Mouse (Mus musculus) hindbrain, embryonic 11.5 days (tissue): ENCODE measurements around the gene Scamp2. TPM values are rescaled to one million over a fixed set of nuclear protein-coding genes. Genes with fewer than 3 reads are reported as not detected.
A peak's percentile ranks its signal among the peaks of the same experiment; 100 is the strongest.

Experiments used
- ATAC-seq: fragments of 200-750 bp; cut with Nextera tagmentation; 2 replicates; pipeline ENCODE4 v1.8.0; 2017; ENCODE audit warnings: mild to moderate bottlenecking, moderate TSS enrichment, moderate library complexity; ENCODE audit not compliant: low FRiP score
- DNase-seq: peaks from one replicate; pipeline ENCODE4 v3.0.0-alpha.2; 2015; ENCODE audit warnings: low spot score
- H3K27ac ChIP-seq: fragments of 300-500 bp; sonication (generic); 2 replicates; pipeline ENCODE4 v1.5.1; 2014; ENCODE audit warnings: mild to moderate bottlenecking, low read depth, low read length
- H3K27me3 ChIP-seq: fragments of 300-500 bp; sonication (generic); 2 replicates; pipeline ENCODE4 v1.6.1; 2014; ENCODE audit warnings: mild to moderate bottlenecking, low read length, moderate library complexity, mixed read lengths; ENCODE audit not compliant: control insufficient read depth, insufficient read depth
- H3K36me3 ChIP-seq: fragments of 300-500 bp; sonication (generic); 2 replicates; pipeline ENCODE4 v1.6.1; 2014; ENCODE audit warnings: mild to moderate bottlenecking, low read length, moderate library complexity, mixed read lengths; ENCODE audit not compliant: control insufficient read depth, insufficient read depth
- H3K4me1 ChIP-seq: fragments of 300-500 bp; sonication (generic); replicated peaks from 2 replicates; pipeline ENCODE4 v1.6.1; 2014; ENCODE audit warnings: low read length, mixed read lengths; ENCODE audit not compliant: control insufficient read depth, insufficient read depth
- H3K4me2 ChIP-seq: fragments of 300-500 bp; sonication (generic); replicated peaks from 2 replicates; pipeline ENCODE4 v1.6.1; 2014; ENCODE audit warnings: mild to moderate bottlenecking, low read depth, low read length
- H3K4me3 ChIP-seq: fragments of 300-500 bp; sonication (generic); 2 replicates; pipeline ENCODE4 v1.5.1; 2014; ENCODE audit warnings: low read depth, low read length
- H3K9ac ChIP-seq: fragments of 300-500 bp; sonication (generic); 2 replicates; pipeline ENCODE4 v1.6.1; 2014; ENCODE audit warnings: low read depth, low read length
- H3K9me3 ChIP-seq: fragments of 300-500 bp; sonication (generic); 2 replicates; pipeline ENCODE4 v1.6.1; 2016; ENCODE audit warnings: low read length; ENCODE audit not compliant: control insufficient read depth
- WGBS: fragments of 180-500 bp; shearing (Covaris S2); extraction: QIAGEN DNeasy Blood & Tissue Kit; methylation state at CpG from one replicate; pipeline ENCODE4 v1.1.7; 2014; 5-methylcytosine and 5-hydroxymethylcytosine counted together
- polyA plus RNA-seq: library from polyadenylated mRNA; unstranded; fragments of >200 nt; fragmentation: Nextera tagmentation; extraction: Ambion mirVana; gene quantifications from 2 replicates; pipeline ENCODE4 v1.2.1, GENCODE M21; 2014

Scamp2 gene
- polyA plus RNA-seq: 57.6 and 57.8 TPM in 2 replicates

DNA sequence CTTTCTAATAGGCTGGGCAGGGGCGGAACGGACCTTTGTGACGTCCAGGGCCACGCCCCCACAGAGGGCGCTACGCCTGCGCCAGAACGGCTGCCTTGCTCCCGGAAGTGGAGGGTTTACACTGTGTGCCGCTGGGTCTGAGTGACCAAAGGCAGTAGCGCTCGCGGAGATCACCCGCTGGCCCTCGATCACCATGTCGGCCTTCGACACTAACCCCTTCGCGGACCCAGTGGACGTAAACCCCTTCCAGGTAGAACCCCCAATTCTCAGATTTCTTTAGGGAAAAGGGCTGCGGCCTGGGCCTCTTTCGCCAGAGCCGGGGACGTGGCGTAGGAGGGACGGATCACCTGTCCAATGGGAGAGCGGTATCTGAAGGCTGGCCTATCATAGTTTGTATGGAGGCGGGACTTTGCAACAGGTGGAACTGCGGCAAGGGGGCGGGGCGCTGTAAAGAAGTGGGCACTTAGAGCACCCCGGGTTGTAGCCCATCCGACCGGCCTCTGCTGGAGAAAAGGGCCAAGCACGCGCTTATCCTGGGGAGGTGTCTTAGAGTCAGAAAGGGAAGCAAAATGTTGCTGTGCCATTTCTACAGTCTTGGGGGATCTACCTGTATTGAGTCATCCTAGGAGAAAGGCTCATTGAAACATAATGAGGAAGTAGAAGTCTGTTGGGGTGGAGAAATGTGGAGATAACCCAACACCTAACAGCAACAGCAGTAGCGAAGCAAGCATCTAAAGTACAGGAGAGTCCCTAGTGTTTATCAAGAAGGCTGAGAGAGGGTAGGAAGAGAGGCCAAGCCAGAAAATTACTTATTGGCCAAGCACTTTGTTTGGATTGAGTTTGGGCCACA lies at the start of gene Scamp2:
Gene Scamp2 (plus strand): TSS at position 83 of the 850 bp plus-strand sequence.
- ATAC-seq: peak; percentile 100
- Histone ChIP-seq H3K27ac (peak within 1 kb of the TSS; percentile 72), H3K4me2 (peak within 1 kb of the TSS; percentile 65), H3K9me3 (no peaks in the 10 kb centered on the region), H3K9ac (peak within 1 kb of the TSS; percentile 68), H3K4me3 (peak within 1 kb of the TSS; percentile 70), H3K27me3 (no peaks in the 10 kb centered on the region), H3K36me3 (no peaks in the 10 kb centered on the region), H3K4me1 (peaks cover 5% of the 10 kb centered on the region; the same call in 1 of the 2 replicates)
- peak; percentile 95 for DNase-seq
- 1% methylated on average over 35 of the region's 37 CpGs for WGBS

DNA sequence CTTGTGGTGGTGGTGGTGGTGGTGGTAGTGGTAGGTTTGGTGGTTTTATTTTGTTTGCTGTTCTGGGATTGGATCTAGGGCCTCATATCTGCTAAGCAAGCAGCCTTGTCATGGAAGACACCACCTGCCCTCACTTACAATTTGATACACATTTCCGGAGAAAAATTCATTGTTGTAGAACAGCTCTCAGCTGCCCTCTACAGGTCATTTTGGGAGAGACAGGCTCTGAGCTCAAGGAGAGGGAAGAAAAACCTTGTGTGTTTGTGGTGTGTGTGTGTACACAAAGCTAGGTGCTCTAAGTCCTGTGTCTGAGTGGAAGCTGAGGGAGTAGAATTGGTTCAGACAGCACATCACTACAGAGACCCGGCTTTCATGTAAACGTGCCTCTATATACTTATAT lies 43.6 kb upstream of the Scamp2 start:
- no peaks in the 10 kb centered on the region for H3K9me3 ChIP-seq
- H3K4me1 ChIP-seq: no peaks in the 10 kb centered on the region
- no peaks in the 10 kb centered on the region for H3K36me3 ChIP-seq
- ATAC-seq (no peak), DNase-seq (peak; percentile 90)
- no peak overlapping the region for H3K9ac ChIP-seq
- H3K27ac ChIP-seq: no peak overlapping the region
- WGBS: 9% methylated on average over 3 of the region's 3 CpGs
- H3K27me3 ChIP-seq: no peaks in the 10 kb centered on the region
- no peak overlapping the region for H3K4me3 ChIP-seq
- no peak overlapping the region for H3K4me2 ChIP-seq

DNA sequence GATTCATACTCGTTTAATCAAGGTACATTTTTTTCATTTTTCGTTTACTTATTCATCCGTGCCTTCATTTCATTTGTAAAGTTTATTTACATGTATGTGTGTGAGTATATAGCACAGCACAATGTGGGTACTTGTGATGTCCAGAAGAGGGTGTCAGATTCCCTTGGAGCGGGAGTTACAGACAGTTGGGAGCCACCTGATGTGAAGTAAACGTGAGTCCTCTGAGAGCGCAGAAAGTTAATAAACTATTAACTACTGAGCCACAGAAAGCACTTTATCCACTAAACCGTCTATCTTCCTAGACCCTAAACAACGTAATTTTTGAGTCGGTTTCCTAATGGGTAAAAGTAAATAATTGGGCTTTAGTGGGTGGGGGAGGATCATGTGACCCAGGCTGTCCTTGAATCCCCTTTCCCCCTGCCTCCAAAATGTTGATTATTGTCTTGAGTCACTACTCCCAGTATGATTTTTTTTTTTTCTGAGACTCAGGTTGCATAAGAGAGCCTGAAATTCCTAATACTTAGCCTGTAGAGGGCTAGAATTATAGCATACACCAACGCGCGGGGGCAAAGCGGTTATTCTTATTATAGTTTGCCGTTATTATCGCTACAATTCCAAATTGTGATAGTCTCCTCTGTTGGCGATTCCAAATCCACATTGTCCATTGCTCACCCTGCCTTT lies 40.2 kb upstream of the Scamp2 start:
- 23% methylated on average over 16 of the region's 16 CpGs for WGBS
- H3K27ac ChIP-seq: no peak overlapping the region
- no peak; the same call in 1 of the 2 replicates for ATAC-seq

DNA sequence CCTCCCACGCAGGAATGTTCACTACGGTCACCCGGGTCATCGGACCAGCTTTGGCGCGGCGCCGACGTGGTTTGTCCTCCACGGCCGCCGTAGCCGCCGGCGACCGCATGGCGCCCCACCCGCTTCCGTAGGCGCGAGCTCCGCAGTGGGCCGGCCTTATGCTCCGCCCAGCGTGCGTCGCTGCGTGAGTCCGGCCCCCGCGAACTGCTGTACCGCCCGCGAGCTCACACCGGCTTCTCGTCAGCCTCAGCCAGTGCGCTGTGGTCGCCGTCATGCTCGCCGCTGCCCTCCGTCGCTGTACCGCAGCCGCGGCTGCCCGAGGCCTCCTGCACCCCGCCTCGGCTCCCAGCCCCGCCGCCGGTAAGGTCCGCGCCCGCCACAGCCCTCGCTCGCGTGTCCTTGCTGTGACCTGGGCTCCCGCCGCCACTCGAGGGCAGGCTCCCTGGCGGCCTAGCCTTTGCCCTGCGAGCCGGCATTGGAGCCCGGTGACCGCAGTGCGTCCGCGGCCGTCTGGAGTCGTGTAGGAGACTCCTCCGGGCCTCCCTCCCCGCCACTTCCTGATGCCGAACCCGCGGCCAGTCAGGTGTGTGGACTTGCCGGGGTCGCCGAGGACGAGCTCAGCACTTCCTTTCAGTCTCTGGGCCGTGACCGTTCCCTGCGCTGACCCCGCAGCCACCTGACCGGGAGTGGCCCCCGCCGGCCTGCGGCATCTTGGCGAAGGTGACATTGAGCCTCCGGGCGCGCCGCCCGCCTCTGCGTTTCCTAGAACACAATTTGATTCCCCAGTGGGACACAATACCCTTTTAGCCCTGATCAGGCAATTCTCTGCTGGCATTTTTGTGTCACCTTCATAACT lies 39.5 kb upstream of the Scamp2 start, which contains the start of gene Cox5a:
Gene Cox5a (plus strand): TSS at position 219 of the 856 bp plus-strand sequence.
- Histone ChIP-seq H3K9ac (peak within 1 kb of the TSS; percentile 97), H3K4me1 (no peaks in the 10 kb centered on the region), H3K27ac (peak within 1 kb of the TSS; percentile 88), H3K4me2 (peak within 1 kb of the TSS; percentile 78), H3K36me3 (no peaks in the 10 kb centered on the region), H3K9me3 (no peaks in the 10 kb centered on the region), H3K4me3 (peak within 1 kb of the TSS; percentile 96), H3K27me3 (no peaks in the 10 kb centered on the region)
- DNase-seq (peak; percentile 93), ATAC-seq (peak; percentile 95)
- WGBS: under 1% methylated on average over 88 of the region's 95 CpGs

More for the DNA sequence above, 40.2 kb upstream of the Scamp2 start:
- H3K9me3 ChIP-seq: no peaks in the 10 kb centered on the region
- no peak for DNase-seq
- peak overlapping the region; percentile 97 for H3K9ac ChIP-seq
- peak overlapping the region; percentile 78 for H3K4me2 ChIP-seq
- H3K4me3 ChIP-seq: peak overlapping the region; percentile 96
- no peaks in the 10 kb centered on the region for H3K4me1 ChIP-seq
- no peaks in the 10 kb centered on the region for H3K27me3 ChIP-seq
- no peaks in the 10 kb centered on the region for H3K36me3 ChIP-seq

DNA sequence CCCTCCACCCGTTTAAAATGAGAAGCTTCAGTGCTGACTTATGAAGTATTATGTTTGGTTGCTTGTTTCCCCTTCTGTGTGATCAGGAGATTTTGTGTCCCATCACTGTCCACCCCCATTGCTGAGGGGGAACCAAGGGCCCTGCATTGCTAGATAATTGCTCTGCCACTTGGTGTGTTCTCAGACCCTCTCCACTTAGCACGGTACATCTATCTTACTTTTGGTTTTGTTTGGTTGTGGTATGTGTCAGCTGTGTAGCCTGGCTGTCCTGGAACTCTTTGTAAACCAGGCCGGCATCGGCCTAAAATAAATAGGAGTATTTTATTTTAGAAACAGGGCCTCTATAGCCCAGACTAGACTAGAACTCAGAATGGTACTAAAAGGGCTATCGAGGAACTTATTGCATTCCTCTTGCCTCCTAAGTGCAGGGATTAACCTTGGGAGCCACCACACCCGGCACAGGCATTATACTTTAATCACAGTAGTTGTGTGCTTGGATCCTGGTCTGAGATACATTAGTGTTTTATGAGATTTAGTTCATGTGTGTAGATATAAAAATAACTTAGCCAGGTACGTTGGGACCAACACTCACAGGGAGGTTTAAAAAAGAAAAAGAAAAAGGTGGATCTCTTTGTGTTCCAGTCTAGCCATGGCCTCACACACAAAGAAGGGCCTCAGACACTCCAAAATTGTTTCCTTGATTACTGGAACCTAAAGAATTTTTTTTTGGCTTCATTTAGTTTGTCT lies 38.5 kb upstream of the Scamp2 start:
- Histone ChIP-seq H3K36me3 (no peaks in the 10 kb centered on the region), H3K27ac (no peak overlapping the region), H3K27me3 (no peaks in the 10 kb centered on the region), H3K9me3 (no peaks in the 10 kb centered on the region), H3K9ac (peak overlapping the region; percentile 97), H3K4me2 (peak overlapping the region; percentile 78), H3K4me3 (peak overlapping the region; percentile 96), H3K4me1 (no peaks in the 10 kb centered on the region)
- WGBS: 53% methylated on average over 7 of the region's 7 CpGs
- DNase-seq (no peak), ATAC-seq (no peak)

DNA sequence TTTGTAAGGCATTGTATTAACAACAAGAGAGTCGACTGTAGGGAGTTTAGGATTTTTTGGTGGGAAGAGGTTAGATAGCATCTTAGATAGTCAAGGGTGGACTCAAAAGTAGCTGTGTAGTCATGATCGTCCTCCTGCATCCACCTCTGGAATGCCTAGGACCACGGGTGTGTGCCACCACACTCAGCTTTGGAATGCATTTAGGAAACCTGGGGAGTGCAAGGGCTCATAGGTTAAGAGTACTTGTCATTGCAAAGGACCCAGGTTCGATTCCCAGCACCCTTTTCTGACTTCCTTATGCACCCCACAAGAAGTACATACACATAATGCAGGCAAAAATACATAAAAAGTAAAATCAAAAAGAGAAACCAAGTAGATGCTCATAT lies 37.9 kb upstream of the Scamp2 start:
- ATAC-seq (no peak), DNase-seq (no peak)
- Histone ChIP-seq H3K4me1 (no peaks in the 10 kb centered on the region), H3K9me3 (no peaks in the 10 kb centered on the region), H3K4me2 (peak overlapping the region; percentile 78; the same call in 1 of the 2 replicates), H3K27ac (no peak overlapping the region), H3K27me3 (no peaks in the 10 kb centered on the region), H3K4me3 (peak overlapping the region; percentile 96; the same call in 1 of the 2 replicates), H3K9ac (no peak overlapping the region), H3K36me3 (no peaks in the 10 kb centered on the region)
- WGBS: 86% methylated on average over 4 of the region's 4 CpGs

DNA sequence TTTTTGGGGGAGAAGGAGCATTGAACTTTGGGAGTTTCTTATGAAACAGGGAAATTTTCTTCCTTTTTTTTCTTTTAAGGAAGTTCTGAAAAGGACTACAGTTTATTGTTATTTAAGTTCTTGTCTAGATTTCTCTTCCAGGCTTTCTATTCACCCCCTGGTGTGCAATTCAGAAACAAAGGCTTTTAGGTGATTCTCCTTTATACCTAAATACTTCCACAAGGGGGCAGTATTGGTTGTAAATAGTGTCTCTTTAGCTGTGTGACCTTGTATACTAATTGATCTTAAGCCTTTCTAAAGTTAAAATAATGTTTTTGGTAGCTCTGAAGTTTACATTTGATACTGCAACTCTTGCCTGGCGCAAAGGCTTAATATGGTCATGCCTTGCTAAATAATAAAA lies 37.0 kb upstream of the Scamp2 start:
- H3K9ac ChIP-seq: no peak overlapping the region
- no peaks in the 10 kb centered on the region for H3K9me3 ChIP-seq
- WGBS: 80% methylated on average over 1 of the region's 1 CpGs
- no peaks in the 10 kb centered on the region for H3K27me3 ChIP-seq
- no peak overlapping the region for H3K4me3 ChIP-seq
- ATAC-seq (no peak), DNase-seq (peak; percentile 73)
- H3K4me2 ChIP-seq: no peak overlapping the region
- no peak overlapping the region for H3K27ac ChIP-seq
- H3K36me3 ChIP-seq: no peaks in the 10 kb centered on the region
- no peaks in the 10 kb centered on the region for H3K4me1 ChIP-seq

DNA sequence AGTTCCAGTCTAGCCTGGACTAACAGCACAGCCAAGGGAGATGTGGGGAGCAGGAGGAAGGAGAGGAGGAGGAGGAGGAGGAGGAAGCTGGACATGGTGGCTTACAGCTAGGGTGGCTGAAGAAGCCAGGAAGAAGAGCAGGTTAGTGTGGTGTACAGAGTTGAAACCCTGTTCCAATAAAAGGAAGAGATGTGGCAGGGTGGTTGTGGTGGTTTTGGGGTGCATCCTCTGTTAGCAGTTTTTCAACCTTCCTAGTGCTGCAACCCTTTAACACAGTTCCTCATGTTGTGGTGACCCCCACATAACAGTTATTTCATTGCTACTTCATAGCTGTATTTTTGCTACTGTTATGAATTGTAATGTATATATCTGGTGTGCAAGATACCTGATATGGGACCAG lies 36.3 kb upstream of the Scamp2 start:
- Histone ChIP-seq H3K4me1 (no peaks in the 10 kb centered on the region), H3K9me3 (no peaks in the 10 kb centered on the region), H3K27ac (no peak overlapping the region), H3K9ac (no peak overlapping the region), H3K27me3 (no peaks in the 10 kb centered on the region), H3K36me3 (no peaks in the 10 kb centered on the region), H3K4me2 (no peak overlapping the region), H3K4me3 (no peak overlapping the region)
- ATAC-seq (no peak), DNase-seq (no peak)
